In the genomic region with DNA sequence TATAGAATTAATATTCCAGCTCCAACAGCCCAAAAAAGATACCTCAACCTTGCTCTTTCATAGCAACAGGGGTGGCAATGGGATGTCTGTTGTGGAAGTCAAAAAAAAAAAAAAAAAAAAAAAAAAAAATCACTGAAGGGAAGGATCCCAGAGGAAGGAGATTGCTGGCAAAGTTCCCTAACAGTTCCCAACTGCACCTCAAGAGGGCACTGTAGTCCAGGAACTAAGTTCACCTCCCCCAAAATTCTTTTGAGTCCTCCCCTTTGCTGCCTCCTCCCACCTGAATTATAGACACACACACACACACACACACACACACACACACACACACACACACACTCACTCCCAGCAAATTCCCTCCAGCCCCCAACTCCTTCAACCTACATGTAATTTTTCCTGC, we compare ENCODE assay signal across 8 mouse cellular contexts. TPM values are rescaled to one million over a fixed set of nuclear protein-coding genes. Genes with fewer than 3 reads are reported as not detected.
DNase-seq lines count a peak whose midpoint lies in the region; ATAC-seq lines count a peak whose summit lies in the region.

No protein-coding gene starts in this region.

- peaks cover 11% of the 10 kb centered on the region for H3K4me1 ChIP-seq in neural tube, embryonic 15.5 days
- no peaks in the 10 kb centered on the region for H3K4me1 ChIP-seq in liver, embryonic 16.5 days (ENCODE audit: control insufficient read depth, low read depth, low read length)

- no peak overlapping the region for H3K9ac ChIP-seq in neural tube, embryonic 15.5 days (replicated peaks)
- H3K9ac ChIP-seq in liver, embryonic 16.5 days (ENCODE audit: low read depth, low read length), result no peak overlapping the region

- no peak overlapping the region for H3K27ac ChIP-seq in neural tube, embryonic 15.5 days (replicated peaks)
- peak overlapping the region; percentile 69; the same call in 1 of the 2 replicates for H3K27ac ChIP-seq in liver, embryonic 16.5 days (ENCODE audit: low read length)

- peaks cover 19% of the 10 kb centered on the region for H3K27me3 ChIP-seq in neural tube, embryonic 15.5 days (replicated peaks)
- H3K27me3 ChIP-seq in liver, embryonic 16.5 days (ENCODE audit: control insufficient read depth, insufficient read depth, low read depth, low read length), result peaks cover 13% of the 10 kb centered on the region

- DNase-seq in neural tube, embryonic 10.5 days (ENCODE audit: extremely low spot score, low spot score), result peak; percentile 78
- DNase-seq in brain, embryonic 18.5 days (ENCODE audit: low read depth, low spot score), result peak; percentile 56
- DNase-seq in frontal cortex, postnatal 36 days (ENCODE audit: low spot score in 2 of 2), result peak; percentile 79 to 87
- peak; percentile 93 for DNase-seq in kidney, postnatal 4 days
- peak; percentile 77 to 83 for DNase-seq in right cerebral cortex, postnatal 10 days (ENCODE audit: low spot score in 2 of 2)
- DNase-seq in yolk sac, embryonic 10.5 days (ENCODE audit: low spot score), result peak; percentile 57

- H3K36me3 ChIP-seq in neural tube, embryonic 15.5 days, result no peaks in the 10 kb centered on the region
- no peaks in the 10 kb centered on the region for H3K36me3 ChIP-seq in liver, embryonic 16.5 days (ENCODE audit: control insufficient read depth, insufficient read depth)

- no peak for ATAC-seq in neural tube, embryonic 15.5 days (ENCODE audit: low FRiP score)
- no peak for ATAC-seq in liver, embryonic 16.5 days (ENCODE audit: low read depth)

- no peak overlapping the region for H3K4me3 ChIP-seq in neural tube, embryonic 15.5 days (replicated peaks)
- no peak overlapping the region for H3K4me3 ChIP-seq in liver, embryonic 16.5 days (ENCODE audit: low read depth, low read length)

- no peaks in the 10 kb centered on the region for H3K9me3 ChIP-seq in neural tube, embryonic 15.5 days (replicated peaks)
- no peaks in the 10 kb centered on the region for H3K9me3 ChIP-seq in liver, embryonic 16.5 days (replicated peaks; ENCODE audit: control insufficient read depth, low read length)

- no peak overlapping the region for H3K4me2 ChIP-seq in neural tube, embryonic 15.5 days
- no peak overlapping the region for H3K4me2 ChIP-seq in liver, embryonic 16.5 days (ENCODE audit: low read depth, low read length)

RNA-seq across cellular contexts. Expression of a gene that starts 4.3 kb away (rescaled TPM):
- 0.14 and 0.22 TPM in 2 replicates for polyA plus RNA-seq in neural tube, embryonic 15.5 days (2015; fragmentation: Nextera tagmentation; extraction: Ambion mirVana)
- polyA plus RNA-seq in liver, embryonic 16.5 days (2015; fragmentation: Nextera tagmentation; extraction: Ambion mirVana), result 0.07 and 0.11 TPM in 2 replicates

RNA-seq across cellular contexts. Expression of a gene that starts 21.2 kb away (rescaled TPM):
- polyA plus RNA-seq in neural tube, embryonic 15.5 days (2015; fragmentation: Nextera tagmentation; extraction: Ambion mirVana), result 76.5 and 81.6 TPM in 2 replicates
- polyA plus RNA-seq in liver, embryonic 16.5 days (2015; fragmentation: Nextera tagmentation; extraction: Ambion mirVana), result 28.1 and 28.3 TPM in 2 replicates

RNA-seq across cellular contexts. Expression of a gene that starts 37.2 kb away (rescaled TPM):
- 15.7 and 16.7 TPM in 2 replicates for polyA plus RNA-seq in neural tube, embryonic 15.5 days (2015; fragmentation: Nextera tagmentation; extraction: Ambion mirVana)
- 2.8 and 3.1 TPM in 2 replicates for polyA plus RNA-seq in liver, embryonic 16.5 days (2015; fragmentation: Nextera tagmentation; extraction: Ambion mirVana)

RNA-seq across cellular contexts. Expression of a gene that starts 51.9 kb away (rescaled TPM):
- polyA plus RNA-seq in neural tube, embryonic 15.5 days (2015; fragmentation: Nextera tagmentation; extraction: Ambion mirVana), result not detected in 2 replicates
- 0.81 and 1.2 TPM in 2 replicates for polyA plus RNA-seq in liver, embryonic 16.5 days (2015; fragmentation: Nextera tagmentation; extraction: Ambion mirVana)

RNA-seq across cellular contexts. Expression of a gene that starts 52.2 kb away (rescaled TPM):
- polyA plus RNA-seq in neural tube, embryonic 15.5 days (2015; fragmentation: Nextera tagmentation; extraction: Ambion mirVana), result 503 and 540 TPM in 2 replicates
- 125 and 127 TPM in 2 replicates for polyA plus RNA-seq in liver, embryonic 16.5 days (2015; fragmentation: Nextera tagmentation; extraction: Ambion mirVana)
